Mouse (Mus musculus) hindbrain, embryonic 16.5 days (tissue): ENCODE measurements around the gene Mdga2. TPM values are rescaled to one million over a fixed set of nuclear protein-coding genes. Genes with fewer than 3 reads are reported as not detected.
A peak's percentile ranks its signal among the peaks of the same experiment; 100 is the strongest.

ENCODE experiments used
- ATAC-seq: fragments of 200-750 bp; cut with Nextera tagmentation; 2 replicates; pipeline ENCODE4 v1.8.0; 2017; ENCODE audit warnings: moderate TSS enrichment, moderate library complexity
- H3K27ac ChIP-seq: fragments of 300-500 bp; sonication (generic); 2 replicates; pipeline ENCODE4 v1.5.1; 2014; ENCODE audit warnings: low read depth, mild to moderate bottlenecking, control low read depth, low read length, moderate library complexity
- H3K27me3 ChIP-seq: fragments of 300-500 bp; sonication (generic); replicated peaks from 2 replicates; pipeline ENCODE4 v1.6.1; 2014; ENCODE audit warnings: low read length; ENCODE audit not compliant: control insufficient read depth, insufficient read depth
- H3K36me3 ChIP-seq: fragments of 300-500 bp; sonication (generic); 2 replicates; pipeline ENCODE4 v1.6.1; 2014; ENCODE audit warnings: mild to moderate bottlenecking, low read length, moderate library complexity, mixed read lengths; ENCODE audit not compliant: control insufficient read depth, insufficient read depth
- H3K4me1 ChIP-seq: fragments of 300-500 bp; sonication (generic); 2 replicates; pipeline ENCODE4 v1.6.1; 2014; ENCODE audit warnings: low read depth, low read length; ENCODE audit not compliant: control insufficient read depth, insufficient read depth
- H3K4me2 ChIP-seq: fragments of 300-500 bp; sonication (generic); 2 replicates; pipeline ENCODE4 v1.6.1; 2014; ENCODE audit warnings: mild to moderate bottlenecking, low read length, control low read depth, moderate library complexity
- H3K4me3 ChIP-seq: fragments of 300-500 bp; sonication (generic); 2 replicates; pipeline ENCODE4 v1.5.1; 2014; ENCODE audit warnings: mild to moderate bottlenecking, low read length, control low read depth, moderate library complexity
- H3K9ac ChIP-seq: fragments of 300-500 bp; sonication (generic); 2 replicates; pipeline ENCODE4 v1.6.1; 2014; ENCODE audit warnings: low read depth, mild to moderate bottlenecking, control low read depth, low read length, moderate library complexity
- H3K9me3 ChIP-seq: fragments of 300-500 bp; sonication (generic); 2 replicates; pipeline ENCODE4 v1.6.1; 2014; ENCODE audit warnings: mild to moderate bottlenecking, low read length, moderate library complexity; ENCODE audit not compliant: control insufficient read depth
- WGBS: fragments of 180-500 bp; shearing (Covaris S2); extraction: QIAGEN DNeasy Blood & Tissue Kit; methylation state at CpG from one replicate; pipeline ENCODE4 v1.1.7; 2014; 5-methylcytosine and 5-hydroxymethylcytosine counted together
- polyA plus RNA-seq: library from polyadenylated mRNA; unstranded; fragments of >200 nt; fragmentation: Nextera tagmentation; extraction: Ambion mirVana; gene quantifications from 2 replicates; pipeline ENCODE4 v1.2.1, GENCODE M21; 2015

Gene Mdga2
- polyA plus RNA-seq, 1 experiment from 2014 or later = 41.4 TPM

GRCm38 (mm10) chr12:67178155-67178554, 44.2 kb downstream of the Mdga2 start:
- Histone ChIP-seq H3K9me3 (no peaks in the 10 kb centered on the region), H3K4me2 (no peak overlapping the region), H3K36me3 (no peaks in the 10 kb centered on the region), H3K4me1 (no peaks in the 10 kb centered on the region), H3K9ac (no peak overlapping the region), H3K27ac (no peak overlapping the region), H3K27me3 (no peaks in the 10 kb centered on the region), H3K4me3 (no peak overlapping the region)
- WGBS = 76% methylated on average over 1 of the region's 1 CpGs
- peak; percentile 52; the same call in 1 of the 2 replicates for ATAC-seq

DNA sequence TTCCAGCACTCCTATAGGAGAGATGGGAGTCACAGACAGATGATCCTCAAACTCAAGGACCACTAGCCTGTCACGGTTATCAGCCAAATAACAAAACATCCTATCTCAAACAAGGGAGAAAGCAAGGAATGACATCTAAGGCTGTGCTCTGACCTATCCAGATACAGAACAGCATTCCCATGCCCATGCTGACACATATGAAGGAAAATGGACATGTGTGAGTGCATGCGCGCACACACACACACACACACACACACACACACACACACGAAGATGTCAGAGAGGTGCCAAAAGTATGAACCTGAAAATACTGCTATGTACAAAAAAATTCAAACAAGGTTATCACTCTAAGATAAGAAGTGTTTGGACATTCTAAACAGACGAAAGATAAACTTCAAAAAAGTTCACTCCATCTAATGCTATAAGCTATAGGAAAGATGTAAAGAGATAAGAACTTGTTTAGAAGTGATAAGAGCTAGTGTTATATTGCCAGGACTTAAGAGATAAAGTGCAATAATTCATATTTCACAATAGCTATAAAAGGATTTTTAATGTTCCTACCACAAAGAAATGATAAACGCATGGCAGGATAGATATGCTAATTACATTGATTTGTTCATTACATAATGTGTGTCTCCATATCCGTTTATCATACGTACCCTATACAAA, 65.6 kb downstream of the Mdga2 start:
- Histone ChIP-seq H3K9me3 (no peaks in the 10 kb centered on the region), H3K9ac (no peak overlapping the region), H3K27me3 (no peaks in the 10 kb centered on the region), H3K4me1 (no peaks in the 10 kb centered on the region), H3K4me3 (no peak overlapping the region), H3K4me2 (no peak overlapping the region), H3K36me3 (no peaks in the 10 kb centered on the region), H3K27ac (no peak overlapping the region)
- no peak for ATAC-seq
- WGBS = 87% methylated on average over 8 of the region's 8 CpGs

DNA sequence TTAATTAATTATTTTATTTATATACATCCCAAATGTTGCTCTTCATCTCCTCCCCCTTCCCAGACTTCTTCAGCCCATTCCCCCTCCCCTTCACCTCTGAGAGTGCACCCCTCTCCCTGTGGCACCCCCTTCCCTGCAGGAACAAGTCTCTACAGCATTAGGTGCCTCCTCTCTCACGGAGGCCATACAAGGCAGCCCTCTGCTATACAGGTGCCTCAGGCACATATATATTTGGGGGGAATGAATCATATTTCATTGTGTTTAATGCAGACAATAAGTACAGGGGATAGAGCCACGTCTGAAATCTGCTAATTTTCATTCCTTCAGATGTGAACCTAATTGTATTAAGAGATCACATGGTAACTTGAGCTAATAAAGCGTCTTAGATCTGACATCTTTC, 69.3 kb downstream of the Mdga2 start:
- 0 out of 2 replicates have a peak, but pooled peaks have one; percentile 20 for ATAC-seq
- Histone ChIP-seq H3K4me1 (no peaks in the 10 kb centered on the region), H3K27me3 (no peaks in the 10 kb centered on the region), H3K36me3 (no peaks in the 10 kb centered on the region), H3K4me2 (no peak overlapping the region), H3K9me3 (no peaks in the 10 kb centered on the region), H3K9ac (no peak overlapping the region), H3K27ac (no peak overlapping the region), H3K4me3 (no peak overlapping the region)
- WGBS = 58% methylated on average over 3 of the region's 3 CpGs

GRCm38 (mm10) chr12:67141605-67142004, 80.7 kb downstream of the Mdga2 start:
- no peak for ATAC-seq
- WGBS = 85% methylated on average over 3 of the region's 3 CpGs
- H3K4me1 ChIP-seq = no peaks in the 10 kb centered on the region
- H3K36me3 ChIP-seq = no peaks in the 10 kb centered on the region
- no peaks in the 10 kb centered on the region for H3K27me3 ChIP-seq
- H3K9me3 ChIP-seq = no peaks in the 10 kb centered on the region
- H3K9ac ChIP-seq = no peak overlapping the region
- no peak overlapping the region for H3K27ac ChIP-seq
- H3K4me2 ChIP-seq = no peak overlapping the region
- H3K4me3 ChIP-seq = no peak overlapping the region

DNA sequence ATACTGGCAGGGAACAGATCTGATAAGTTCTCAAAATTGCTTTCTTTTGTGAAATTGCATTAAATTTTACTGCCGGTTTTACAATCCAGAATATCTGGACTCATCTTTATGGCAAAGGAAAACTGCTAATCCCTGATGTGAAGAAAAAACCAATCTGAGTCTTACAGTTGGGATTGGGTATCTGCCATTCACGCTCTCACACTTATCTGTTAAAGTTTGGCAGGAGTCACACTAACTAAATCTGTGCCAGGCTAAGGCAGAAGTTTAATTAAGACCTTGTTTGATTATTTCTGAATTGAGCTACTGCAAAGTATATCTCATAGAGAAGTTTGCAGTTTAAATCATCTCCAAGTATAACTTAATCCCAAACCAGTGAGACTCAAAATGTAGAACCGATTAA, 82.2 kb downstream of the Mdga2 start:
- H3K27me3 ChIP-seq = no peaks in the 10 kb centered on the region
- no peak overlapping the region for H3K27ac ChIP-seq
- H3K9me3 ChIP-seq = no peaks in the 10 kb centered on the region
- ATAC-seq = no peak
- H3K4me3 ChIP-seq = no peak overlapping the region
- H3K9ac ChIP-seq = no peak overlapping the region
- no peak overlapping the region for H3K4me2 ChIP-seq
- no peaks in the 10 kb centered on the region for H3K36me3 ChIP-seq
- WGBS = 87% methylated on average over 3 of the region's 3 CpGs
- H3K4me1 ChIP-seq = no peaks in the 10 kb centered on the region

DNA sequence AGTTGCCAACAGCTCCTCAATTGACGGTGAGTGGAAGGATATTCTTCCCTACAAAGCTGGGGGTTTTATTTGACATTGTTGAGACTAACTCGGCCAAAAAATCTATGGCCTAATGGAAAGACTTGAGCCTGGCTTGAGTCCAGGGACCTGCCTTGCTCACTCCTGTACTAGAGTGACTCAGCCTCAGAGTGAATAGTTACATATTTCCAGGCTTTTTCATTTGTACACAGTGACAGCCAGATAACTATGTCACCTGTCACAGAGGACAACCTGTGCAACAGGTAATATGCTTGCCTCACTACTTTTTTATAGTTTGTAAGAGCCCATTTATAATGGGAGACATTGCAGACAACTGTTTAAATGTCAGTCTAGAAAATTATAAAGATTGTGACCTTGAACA, 94.9 kb downstream of the Mdga2 start:
- Histone ChIP-seq H3K9me3 (no peaks in the 10 kb centered on the region), H3K36me3 (no peaks in the 10 kb centered on the region), H3K4me1 (no peaks in the 10 kb centered on the region), H3K4me3 (no peak overlapping the region), H3K27ac (no peak overlapping the region), H3K27me3 (no peaks in the 10 kb centered on the region), H3K4me2 (no peak overlapping the region), H3K9ac (no peak overlapping the region)
- no peak for ATAC-seq
- 79% methylated on average over 2 of the region's 2 CpGs for WGBS

- no peaks in the 10 kb centered on the region for H3K36me3 ChIP-seq
- ATAC-seq = no peak
- H3K9ac ChIP-seq = no peak overlapping the region
- H3K4me1 ChIP-seq = no peaks in the 10 kb centered on the region
- H3K4me2 ChIP-seq = no peak overlapping the region
- H3K27me3 ChIP-seq = no peaks in the 10 kb centered on the region
- no peaks in the 10 kb centered on the region for H3K9me3 ChIP-seq
- H3K4me3 ChIP-seq = no peak overlapping the region
- WGBS = 59% methylated on average over 3 of the region's 3 CpGs
- no peak overlapping the region for H3K27ac ChIP-seq
Observed at GRCm38 (mm10) chr12:67123874-67124273, 98.5 kb downstream of the Mdga2 start.

- no peaks in the 10 kb centered on the region for H3K9me3 ChIP-seq
- H3K4me2 ChIP-seq = no peak overlapping the region
- no peak overlapping the region for H3K27ac ChIP-seq
- H3K36me3 ChIP-seq = no peaks in the 10 kb centered on the region
- no peak for ATAC-seq
- H3K27me3 ChIP-seq = no peaks in the 10 kb centered on the region
- WGBS = 76% methylated on average over 6 of the region's 6 CpGs
- no peak overlapping the region for H3K4me3 ChIP-seq
- no peak overlapping the region for H3K9ac ChIP-seq
- no peaks in the 10 kb centered on the region for H3K4me1 ChIP-seq
Observed at GRCm38 (mm10) chr12:67118652-67119515, 103.5 kb downstream of the Mdga2 start.

- no peak overlapping the region for H3K4me2 ChIP-seq
- no peaks in the 10 kb centered on the region for H3K9me3 ChIP-seq
- no peak for ATAC-seq
- H3K27me3 ChIP-seq = no peaks in the 10 kb centered on the region
- WGBS = 79% methylated on average over 3 of the region's 3 CpGs
- H3K27ac ChIP-seq = no peak overlapping the region
- H3K4me1 ChIP-seq = no peaks in the 10 kb centered on the region
- H3K9ac ChIP-seq = no peak overlapping the region
- H3K36me3 ChIP-seq = no peaks in the 10 kb centered on the region
- H3K4me3 ChIP-seq = no peak overlapping the region
Observed at GRCm38 (mm10) chr12:67104171-67104570, 118.2 kb downstream of the Mdga2 start.
